Mouse (Mus musculus) C2C12 (cell line): ENCODE data around the gene Gm28539.

Source experiments
- CEBPB ChIP-seq: IDR thresholded peaks from one replicate; pipeline ENCODE4 v1.6.1; 2011; ENCODE audit warnings: low read depth, mild to moderate bottlenecking, control low read depth, moderate library complexity
- CTCF ChIP-seq: IDR thresholded peaks from one replicate; pipeline ENCODE4 v1.5.1; 2011; ENCODE audit not compliant: control insufficient read depth, insufficient read depth, insufficient read length
- MYOD1 ChIP-seq: IDR thresholded peaks from one replicate; pipeline ENCODE4 v1.6.1; 2011; ENCODE audit warnings: low read depth; ENCODE audit not compliant: control insufficient read depth, insufficient read length
- USF1 ChIP-seq: IDR thresholded peaks from one replicate; pipeline ENCODE4 v1.6.1; 2011; ENCODE audit warnings: low read depth, mild to moderate bottlenecking, control low read depth, moderate library complexity

GRCm38 (mm10) chr16:18811468-18812384 is 24.7 kb upstream of the Gm28539 start, which contains the start of the genes Ufd1 and Cdc45:
- no peak for TF ChIP-seq MYOD1
- TF ChIP-seq CTCF, result no peak
- TF ChIP-seq USF1, result no peak
- TF ChIP-seq CEBPB, result no peak
